Mouse (Mus musculus) lung, postnatal 0 days (tissue): Measurements from ENCODE around the gene Hhat. TPM values are rescaled to one million over a fixed set of nuclear protein-coding genes. Genes with fewer than 3 reads are reported as not detected.

Source experiments
- ATAC-seq: fragments of 200-750 bp; cut with Nextera tagmentation; 2 replicates; pipeline ENCODE4 v1.8.0; 2017; ENCODE audit warnings: moderate library complexity
- DNase-seq: peaks from one replicate; pipeline ENCODE4 v3.0.0-alpha.2; 2016; ENCODE audit warnings: low spot score
- H3K27ac ChIP-seq: fragments of 300-500 bp; sonication (generic); 2 replicates; pipeline ENCODE4 v1.5.1; 2014; ENCODE audit warnings: antibody characterized with exemption, mild to moderate bottlenecking, low read length, mixed read lengths
- H3K27me3 ChIP-seq: fragments of 300-500 bp; sonication (generic); replicated peaks from 2 replicates; pipeline ENCODE4 v1.6.1; 2014; ENCODE audit warnings: low read length, mixed read lengths; ENCODE audit not compliant: insufficient read depth
- H3K36me3 ChIP-seq: fragments of 300-500 bp; sonication (generic); 2 replicates; pipeline ENCODE4 v1.6.1; 2014; ENCODE audit warnings: low read length, mixed read lengths; ENCODE audit not compliant: insufficient read depth
- H3K4me1 ChIP-seq: fragments of 300-500 bp; sonication (generic); 2 replicates; pipeline ENCODE4 v1.6.1; 2014; ENCODE audit warnings: antibody characterized with exemption, low read depth, low read length, mixed read lengths; ENCODE audit not compliant: insufficient read depth
- H3K4me2 ChIP-seq: fragments of 300-500 bp; sonication (generic); replicated peaks from 2 replicates; pipeline ENCODE4 v1.6.1; 2014; ENCODE audit warnings: low read depth, mild to moderate bottlenecking, low read length, moderate library complexity, mixed read lengths
- H3K4me3 ChIP-seq: fragments of 300-500 bp; sonication (generic); 2 replicates; pipeline ENCODE4 v1.5.1; 2014; ENCODE audit warnings: low read depth, low read length
- H3K9ac ChIP-seq: fragments of 300-500 bp; sonication (generic); replicated peaks from 2 replicates; pipeline ENCODE4 v1.6.1; 2014; ENCODE audit warnings: low read depth, mild to moderate bottlenecking
- H3K9me3 ChIP-seq: fragments of 300-500 bp; sonication (generic); 2 replicates; pipeline ENCODE4 v1.6.1; 2016; ENCODE audit warnings: low read length, mixed read lengths
- CTCF ChIP-seq: IDR thresholded peaks from 2 replicates; pipeline ENCODE4 v1.5.1; 2016; ENCODE audit warnings: antibody characterized with exemption, mild to moderate bottlenecking
- EP300 ChIP-seq: IDR thresholded peaks from 2 replicates; pipeline ENCODE4 v1.6.1; 2016; ENCODE audit warnings: antibody characterized with exemption, mild to moderate bottlenecking, control low read depth
- WGBS: fragments of 180-500 bp; shearing (Covaris S2); extraction: QIAGEN DNeasy Blood & Tissue Kit; methylation state at CpG from one replicate; pipeline ENCODE4 v1.1.7; 2014; 5-methylcytosine and 5-hydroxymethylcytosine counted together
- polyA plus RNA-seq: library from polyadenylated mRNA; unstranded; fragments of >200 nt; fragmentation: Nextera tagmentation; extraction: Ambion mirVana; gene quantifications from 2 replicates; pipeline ENCODE4 v1.2.1, GENCODE M21; 2015

Gene Hhat
- polyA plus RNA-seq, 1 experiment from 2014 or later = 2.4 TPM

GRCm38 (mm10) chr1:192542093-192542492 lies 228.9 kb downstream of the Hhat start:
- 63% methylated on average over 2 of the region's 2 CpGs for WGBS
- Histone ChIP-seq H3K9ac (no peak overlapping the region), H3K27me3 (no peaks in the 10 kb centered on the region), H3K4me2 (no peak overlapping the region), H3K4me1 (no peaks in the 10 kb centered on the region), H3K9me3 (no peaks in the 10 kb centered on the region), H3K4me3 (no peak overlapping the region), H3K27ac (no peak overlapping the region), H3K36me3 (no peaks in the 10 kb centered on the region)
- TF ChIP-seq CTCF = no peak
- TF ChIP-seq EP300 = no peak
- ATAC-seq = no peak
- DNase-seq = no peak

GRCm38 (mm10) chr1:192537169-192537568 lies 233.9 kb downstream of the Hhat start:
- peak; percentile 83 for ATAC-seq
- H3K27ac ChIP-seq = no peak overlapping the region
- H3K9ac ChIP-seq = no peak overlapping the region
- H3K4me3 ChIP-seq = no peak overlapping the region
- no peaks in the 10 kb centered on the region for H3K4me1 ChIP-seq
- peak; percentile 54 for DNase-seq
- no peaks in the 10 kb centered on the region for H3K27me3 ChIP-seq
- H3K36me3 ChIP-seq = no peaks in the 10 kb centered on the region
- no peaks in the 10 kb centered on the region for H3K9me3 ChIP-seq
- TF ChIP-seq CTCF (no peak), EP300 (peak; percentile 83)
- H3K4me2 ChIP-seq = no peak overlapping the region
- WGBS = 35% methylated on average over 7 of the region's 7 CpGs

GRCm38 (mm10) chr1:192536440-192536839 lies 234.6 kb downstream of the Hhat start:
- DNase-seq = peak; percentile 23
- Histone ChIP-seq H3K36me3 (no peaks in the 10 kb centered on the region), H3K27me3 (no peaks in the 10 kb centered on the region), H3K4me1 (no peaks in the 10 kb centered on the region), H3K9me3 (no peaks in the 10 kb centered on the region), H3K4me3 (no peak overlapping the region), H3K4me2 (no peak overlapping the region), H3K27ac (no peak overlapping the region), H3K9ac (no peak overlapping the region)
- TF ChIP-seq CTCF = no peak
- no peak for TF ChIP-seq EP300
- ATAC-seq = no peak
- 27% methylated on average over 1 of the region's 1 CpGs for WGBS

DNA sequence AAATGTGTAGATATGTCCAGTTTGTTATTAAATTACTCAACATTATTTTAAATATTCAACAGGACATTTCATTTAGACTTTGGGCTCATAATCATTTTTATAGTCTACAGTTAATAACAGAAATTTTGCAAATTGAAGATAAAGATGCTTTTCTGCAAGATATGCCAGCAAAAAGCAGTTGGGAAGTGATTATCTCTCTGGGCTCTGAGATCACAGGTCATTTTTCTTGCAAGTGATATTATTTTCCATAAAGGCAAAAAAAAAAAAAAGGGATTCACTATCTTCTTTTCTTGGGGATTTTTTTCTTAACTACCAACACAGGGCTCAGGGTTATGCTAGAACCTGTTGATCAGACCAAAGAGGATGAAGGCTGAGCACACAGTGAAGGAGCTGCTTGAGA lies 238.0 kb downstream of the Hhat start:
- Histone ChIP-seq H3K4me2 (no peak overlapping the region), H3K9ac (no peak overlapping the region), H3K27me3 (no peaks in the 10 kb centered on the region), H3K36me3 (no peaks in the 10 kb centered on the region), H3K4me3 (no peak overlapping the region), H3K9me3 (no peaks in the 10 kb centered on the region), H3K4me1 (no peaks in the 10 kb centered on the region), H3K27ac (no peak overlapping the region)
- ATAC-seq = no peak
- no peak for DNase-seq
- TF ChIP-seq EP300 (no peak), CTCF (no peak)

GRCm38 (mm10) chr1:192532212-192532611 lies 238.8 kb downstream of the Hhat start:
- Histone ChIP-seq H3K27ac (no peak overlapping the region), H3K4me3 (no peak overlapping the region), H3K9ac (no peak overlapping the region), H3K36me3 (no peaks in the 10 kb centered on the region), H3K4me1 (no peaks in the 10 kb centered on the region), H3K4me2 (no peak overlapping the region), H3K9me3 (no peaks in the 10 kb centered on the region), H3K27me3 (no peaks in the 10 kb centered on the region)
- DNase-seq (peak; percentile 50), ATAC-seq (peak; percentile 77)
- 23% methylated on average over 2 of the region's 2 CpGs for WGBS
- TF ChIP-seq EP300 = peak; percentile 74; the same call in 1 of the 2 replicates
- no peak for TF ChIP-seq CTCF

GRCm38 (mm10) chr1:192531490-192532146 lies 239.4 kb downstream of the Hhat start:
- no peak for ATAC-seq

More at GRCm38 (mm10) chr1:192531490-192532146, 239.4 kb downstream of the Hhat start:
- Histone ChIP-seq H3K4me3 (no peak overlapping the region), H3K27me3 (no peaks in the 10 kb centered on the region), H3K4me1 (no peaks in the 10 kb centered on the region), H3K36me3 (no peaks in the 10 kb centered on the region), H3K9ac (no peak overlapping the region), H3K27ac (no peak overlapping the region), H3K9me3 (no peaks in the 10 kb centered on the region), H3K4me2 (no peak overlapping the region)
- WGBS = 49% methylated on average over 2 of the region's 2 CpGs
- no peak for DNase-seq
- TF ChIP-seq EP300 (no peak), CTCF (no peak)
